Mouse (Mus musculus): ENCODE measurements around the gene Trappc6b.
"Not testable (repeated sequence)": the region's sequence is repeated elsewhere in the genome, so short reads cannot be mapped to it uniquely, and the experiment has no call there.

The Trappc6b gene

DNA sequence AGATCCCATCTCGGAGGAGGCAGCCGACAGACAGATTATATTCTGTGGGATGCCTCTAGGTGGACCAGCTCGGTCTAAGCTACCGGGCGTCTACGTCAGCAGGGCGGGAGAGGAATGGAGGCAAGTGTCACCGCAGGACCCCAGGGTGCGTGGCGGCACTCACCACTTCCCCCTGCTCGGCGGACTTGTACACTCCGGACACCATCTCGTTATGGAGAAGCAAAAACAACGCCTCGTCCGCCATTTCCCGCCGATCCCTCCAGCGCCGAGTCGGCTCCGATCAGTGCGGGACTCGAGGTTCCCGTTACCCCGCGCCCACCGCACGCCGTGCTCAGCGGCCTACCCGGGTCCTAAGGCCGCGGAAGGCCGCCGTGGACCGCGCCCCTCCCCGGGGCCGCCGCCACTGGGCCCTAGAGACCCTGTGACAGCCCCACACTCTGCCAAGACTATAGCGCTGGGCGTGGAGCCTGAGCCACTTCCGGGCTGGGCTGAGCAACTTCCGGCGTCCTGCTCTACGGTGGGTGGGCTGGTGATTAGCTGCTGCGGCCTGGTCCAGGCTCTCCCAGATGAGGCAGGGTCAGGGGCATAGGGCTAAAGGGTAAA, at the start of gene Trappc6b:
Gene Trappc6b (minus strand): TSS at position 480 of the 603 bp plus-strand sequence.
- peak; percentile 85 for DNase-seq (ENCODE audit: inconsistent ontology term)

DNA sequence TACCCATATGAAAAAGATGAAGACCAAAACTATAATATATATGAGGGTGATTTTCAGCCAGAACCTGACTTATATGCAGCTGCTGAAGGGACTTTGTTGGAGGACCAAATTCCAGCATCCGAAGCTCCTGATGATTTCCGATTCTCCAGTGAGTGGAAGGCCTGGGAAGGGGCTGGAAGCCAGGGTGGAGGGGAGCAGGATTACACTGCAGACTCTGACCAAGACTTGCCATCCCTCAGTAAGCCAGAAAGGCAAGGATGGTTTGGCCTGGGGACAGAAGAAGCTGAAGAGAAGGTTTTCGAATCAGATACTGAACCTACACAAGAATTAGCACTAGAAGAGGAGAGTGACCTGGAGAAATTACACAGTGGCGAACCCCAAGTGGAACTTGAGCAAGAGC, 46.7 kb upstream of the Trappc6b start:
- no peak for DNase-seq (ENCODE audit: inconsistent ontology term)

DNA sequence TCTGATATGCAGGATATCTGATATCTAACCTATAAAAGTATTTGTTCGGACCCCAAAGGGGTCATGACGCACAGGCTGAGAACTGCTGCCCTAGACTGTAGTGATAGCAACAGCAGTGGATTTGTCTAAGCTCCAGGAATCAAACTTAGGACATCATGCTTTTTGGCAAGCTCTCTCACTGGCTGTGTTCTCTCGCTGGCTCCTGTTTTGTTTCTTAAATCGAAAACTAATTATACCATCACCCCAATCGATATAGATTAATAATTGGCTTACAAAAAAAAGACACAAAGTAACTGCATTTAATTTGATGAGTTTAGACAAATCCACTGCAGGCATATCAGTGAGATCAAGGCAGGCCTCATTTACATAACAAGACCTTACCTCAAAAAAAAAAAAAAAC, 45.2 kb upstream of the Trappc6b start:
- no peak for DNase-seq (ENCODE audit: inconsistent ontology term)

DNA sequence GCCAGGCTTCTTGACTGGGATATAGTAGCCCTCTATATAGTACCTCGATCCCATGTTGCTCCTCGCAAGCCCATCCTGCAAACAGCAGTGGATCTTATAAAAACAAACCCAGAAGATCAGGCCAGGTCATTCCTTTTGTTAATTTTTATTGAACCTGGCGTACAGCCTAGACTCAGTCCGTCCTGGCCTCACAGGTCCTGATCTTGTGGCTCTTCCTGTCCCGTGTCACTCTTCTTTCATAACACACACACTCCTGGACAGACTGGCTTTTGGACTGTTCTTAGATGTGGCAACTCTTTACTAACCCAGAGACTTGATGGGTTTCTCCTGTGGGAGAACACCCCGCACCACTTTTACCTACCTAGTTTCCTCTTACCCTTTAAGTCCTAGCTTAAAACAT, 44.6 kb upstream of the Trappc6b start:
- no peak for DNase-seq (ENCODE audit: inconsistent ontology term)

DNA sequence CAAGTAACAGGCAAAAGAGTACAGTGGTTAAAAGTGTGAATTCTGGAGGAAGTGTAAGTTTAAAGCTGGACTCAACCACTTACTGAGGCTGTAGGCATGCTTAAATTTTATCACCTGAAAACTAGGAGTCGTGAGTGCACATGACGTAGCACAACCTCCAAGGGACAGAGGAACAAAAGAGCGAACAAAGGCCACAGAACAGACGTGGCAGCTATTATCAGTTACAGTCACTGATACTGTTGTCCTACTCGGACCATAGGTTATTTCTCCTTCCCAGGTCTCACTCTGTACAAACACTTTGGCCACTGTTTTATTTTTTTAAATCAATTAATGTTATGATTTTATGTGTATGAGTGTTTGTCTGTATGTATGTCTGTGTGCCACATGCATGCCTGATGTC, 43.5 kb upstream of the Trappc6b start:
- DNase-seq (ENCODE audit: inconsistent ontology term), result no peak

DNA sequence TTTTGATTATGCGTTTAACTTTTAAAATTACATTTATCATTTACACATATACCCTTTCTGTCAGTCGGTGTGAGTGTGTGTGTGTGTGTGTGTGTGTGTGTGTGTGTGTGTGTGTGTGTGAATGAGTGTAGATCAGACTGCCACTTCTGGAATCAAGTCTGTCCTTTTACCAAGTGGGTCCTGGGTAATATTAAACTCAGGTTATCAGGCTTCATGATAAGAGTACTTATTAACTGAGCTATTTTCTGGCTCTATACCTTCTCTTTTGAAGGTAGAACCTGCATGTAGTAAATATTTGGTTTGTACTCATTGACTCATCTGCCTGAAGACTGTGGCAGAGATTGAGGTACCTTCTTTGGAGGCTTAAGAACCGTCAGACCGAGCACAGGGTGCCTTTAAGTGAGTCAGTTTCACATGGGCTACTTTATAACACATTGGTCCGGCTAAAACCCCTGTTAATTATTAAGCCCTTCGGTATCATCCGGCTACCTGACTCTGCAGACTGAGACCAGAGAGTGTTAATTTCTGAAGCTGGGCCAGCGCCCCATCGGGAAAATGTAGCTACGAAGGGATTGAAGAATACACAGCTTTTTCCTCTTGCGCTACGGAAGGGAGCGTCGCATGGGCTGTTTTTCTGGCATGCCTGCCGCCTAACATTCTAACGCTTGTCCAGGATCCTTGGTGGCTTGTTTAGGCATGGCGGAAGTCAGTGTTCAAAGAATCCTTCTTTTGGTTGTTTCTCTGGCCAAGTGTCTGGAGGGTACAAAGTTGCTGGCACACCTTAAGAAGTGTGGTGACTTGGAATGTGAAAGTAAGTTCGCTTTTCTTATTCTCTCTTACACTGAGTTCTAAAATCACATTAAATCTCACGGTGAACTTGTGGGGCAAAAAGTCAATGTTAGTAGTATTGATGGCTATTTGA, 34.1 kb upstream of the Trappc6b start, which contains the start of gene Mia2:
Gene Mia2 (plus strand): TSS at position 696 of the 922 bp plus-strand sequence.
- no peak for DNase-seq (ENCODE audit: inconsistent ontology term)

DNA sequence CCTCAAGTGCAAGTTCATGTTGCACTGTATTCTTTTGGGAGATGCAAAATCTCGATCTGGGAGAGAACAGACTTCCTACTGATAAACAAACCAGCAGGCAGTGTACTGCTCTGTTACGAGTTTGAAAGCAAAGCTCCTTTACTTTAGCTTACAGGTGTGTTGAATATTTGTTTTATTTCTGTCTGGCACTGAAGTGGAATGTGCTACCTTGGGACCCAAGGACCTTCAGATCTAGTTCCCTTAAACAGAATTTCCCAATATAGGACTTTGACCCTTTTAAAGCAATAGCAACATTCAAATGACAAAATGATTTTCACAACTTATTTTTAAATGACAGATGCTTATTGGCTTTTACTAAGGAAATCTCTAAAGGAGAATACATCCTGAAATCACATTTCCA, 32.3 kb upstream of the Trappc6b start:
- DNase-seq (ENCODE audit: inconsistent ontology term), result no peak

DNA sequence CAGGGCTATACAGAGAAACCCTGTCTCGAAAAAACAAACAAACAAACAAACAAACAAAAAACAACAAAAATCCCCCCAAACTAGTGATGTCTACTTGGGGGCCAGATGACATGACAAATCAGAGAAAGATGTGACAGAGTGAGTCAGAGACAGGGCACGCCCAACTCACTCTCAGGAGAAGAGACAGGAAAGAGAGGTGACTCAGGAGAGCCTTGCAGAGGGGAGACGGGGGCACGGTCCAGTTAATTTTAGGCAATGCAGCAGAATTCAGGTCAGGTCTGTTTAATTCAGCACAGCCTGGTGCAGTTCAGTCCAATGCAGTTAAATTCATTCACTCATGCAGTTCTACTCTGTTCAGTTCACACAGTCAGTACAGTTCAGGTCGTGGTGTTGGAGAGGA, 24.9 kb upstream of the Trappc6b start:
- no peak for DNase-seq (ENCODE audit: inconsistent ontology term)

DNA sequence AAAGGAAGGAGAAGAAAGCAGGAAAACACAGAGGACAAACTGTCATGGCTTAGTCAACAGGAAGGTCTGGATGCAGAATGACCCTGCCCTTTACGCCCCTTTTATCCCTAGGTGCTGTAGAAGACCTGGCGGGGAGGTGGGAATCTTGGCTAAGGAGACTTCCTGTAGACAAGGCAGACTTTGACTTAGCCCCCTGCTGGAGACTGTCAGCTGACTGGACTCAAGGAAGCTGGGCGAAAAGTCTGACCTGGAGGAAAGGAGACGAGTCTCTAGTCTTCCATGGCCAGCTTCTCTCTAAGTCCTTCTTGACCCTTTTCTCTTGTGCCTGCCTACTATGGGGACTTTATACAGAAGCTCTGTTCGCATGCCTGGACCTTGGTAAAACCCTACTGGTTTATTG, 23.2 kb upstream of the Trappc6b start:
- DNase-seq (ENCODE audit: inconsistent ontology term), result no peak

DNA sequence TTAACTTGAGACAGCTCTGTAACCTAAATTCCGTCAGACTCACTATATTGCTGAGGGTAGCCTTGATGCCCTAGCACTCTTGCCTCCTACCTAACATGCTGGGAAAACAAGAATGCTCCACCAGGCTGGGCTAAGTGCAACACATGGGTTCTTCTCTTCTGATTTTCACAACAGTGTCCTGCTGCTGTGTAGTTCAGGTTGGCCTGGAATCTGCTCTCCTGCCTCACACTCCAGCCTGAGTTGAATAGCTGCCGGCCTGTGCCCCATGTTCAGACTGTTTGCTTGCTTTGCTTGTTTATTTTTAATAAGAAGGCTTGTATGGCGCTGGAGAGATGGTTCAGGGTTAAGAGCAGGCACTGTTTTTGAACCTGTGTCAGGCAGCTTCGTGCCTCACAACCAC, 19.2 kb upstream of the Trappc6b start:
- no peak for DNase-seq (ENCODE audit: inconsistent ontology term)

DNA sequence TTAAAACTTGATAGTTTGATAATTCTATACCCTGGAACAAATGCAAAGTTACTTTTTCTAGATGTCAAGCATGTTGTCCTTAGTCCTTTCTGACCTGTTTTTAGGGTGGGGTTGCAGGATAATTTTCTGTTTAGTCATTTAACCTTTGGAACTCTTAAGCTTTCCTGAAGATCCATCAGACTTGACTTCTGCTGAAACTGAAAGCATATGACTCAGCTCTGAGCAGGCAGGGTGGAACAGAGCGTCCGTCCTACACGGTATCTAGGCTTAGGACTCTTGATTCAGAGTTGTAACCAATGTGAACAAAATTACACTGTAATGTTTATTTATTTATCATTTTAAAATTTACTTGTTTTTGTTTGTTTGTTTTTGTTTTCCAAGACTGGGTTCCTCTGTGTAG, 16.6 kb upstream of the Trappc6b start:
- no peak for DNase-seq (ENCODE audit: inconsistent ontology term)

DNA sequence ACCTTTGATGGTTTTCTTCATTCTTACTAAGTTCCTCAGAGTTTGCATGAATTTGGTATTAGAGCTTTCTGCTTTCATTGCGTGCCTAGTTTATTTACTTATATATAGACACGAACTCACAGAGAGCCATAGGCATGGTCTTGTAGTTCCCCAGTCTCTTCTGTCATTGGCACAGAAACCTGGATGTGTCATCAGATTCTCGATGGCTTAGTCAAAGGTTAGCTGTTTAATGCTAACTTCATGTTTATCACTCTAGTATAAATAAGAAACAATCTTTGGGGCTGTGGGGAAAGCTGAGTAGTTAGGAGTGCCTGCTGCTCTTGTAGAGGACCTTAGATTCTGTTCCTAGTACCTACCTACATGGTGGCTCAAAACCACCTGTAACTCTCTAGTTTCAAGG, 15.7 kb upstream of the Trappc6b start:
- DNase-seq (ENCODE audit: inconsistent ontology term), result no peak

DNA sequence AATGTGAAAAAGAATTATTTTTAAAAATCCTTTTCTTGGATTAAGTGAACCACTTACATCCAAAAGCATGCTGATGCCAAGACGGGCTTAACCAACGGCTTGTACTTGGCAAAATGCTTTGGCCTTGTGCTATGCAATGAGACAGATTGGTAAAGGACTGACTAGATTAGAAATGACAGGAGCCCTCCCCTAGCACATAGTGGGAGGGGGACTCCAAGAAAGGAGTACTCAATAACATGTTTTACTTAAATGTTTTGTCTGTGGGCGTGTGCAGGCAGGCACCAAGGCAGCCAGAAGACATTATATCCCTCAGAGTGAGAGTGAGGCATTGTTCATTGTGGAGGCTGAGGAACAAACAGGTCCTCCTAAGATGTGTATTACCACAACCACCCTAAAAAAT, 12.8 kb upstream of the Trappc6b start:
- no peak for DNase-seq (ENCODE audit: inconsistent ontology term)

DNA sequence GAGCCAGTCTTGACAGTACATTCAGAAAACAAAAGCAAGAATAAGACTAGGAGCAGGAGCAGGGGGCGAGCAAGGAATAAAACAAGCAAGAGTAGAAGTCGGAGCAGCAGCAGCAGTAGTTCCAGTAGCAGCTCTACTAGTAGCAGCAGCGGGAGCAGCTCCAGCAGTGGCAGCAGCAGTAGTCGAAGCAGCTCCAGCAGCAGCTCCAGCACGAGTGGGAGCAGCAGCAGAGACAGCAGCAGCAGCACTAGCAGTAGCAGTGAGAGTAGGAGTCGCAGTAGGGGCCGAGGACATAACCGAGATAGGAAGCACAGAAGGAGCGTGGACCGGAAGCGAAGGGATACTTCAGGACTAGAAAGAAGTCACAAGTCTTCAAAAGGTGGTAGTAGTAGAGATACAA, 11.0 kb upstream of the Trappc6b start:
- no peak for DNase-seq (ENCODE audit: inconsistent ontology term)

DNA sequence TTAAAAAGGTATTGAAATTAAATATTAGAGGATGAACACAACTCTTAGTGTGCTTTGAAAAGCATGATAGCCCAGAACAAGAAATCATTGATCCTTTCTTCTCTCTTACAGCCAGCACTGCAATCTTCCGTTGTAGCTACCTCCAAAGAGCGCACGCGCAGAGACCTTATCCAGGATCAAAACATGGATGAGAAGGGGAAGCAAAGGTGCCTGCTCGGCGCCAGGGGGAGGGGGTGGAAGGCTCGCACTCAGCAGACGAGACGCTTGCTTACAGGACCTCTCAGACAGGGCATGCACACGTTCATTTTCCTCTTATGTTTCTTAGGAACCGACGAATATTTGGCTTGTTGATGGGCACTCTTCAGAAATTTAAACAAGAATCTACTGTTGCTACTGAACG, 7.5 kb upstream of the Trappc6b start:
- DNase-seq (ENCODE audit: inconsistent ontology term), result no peak

DNA sequence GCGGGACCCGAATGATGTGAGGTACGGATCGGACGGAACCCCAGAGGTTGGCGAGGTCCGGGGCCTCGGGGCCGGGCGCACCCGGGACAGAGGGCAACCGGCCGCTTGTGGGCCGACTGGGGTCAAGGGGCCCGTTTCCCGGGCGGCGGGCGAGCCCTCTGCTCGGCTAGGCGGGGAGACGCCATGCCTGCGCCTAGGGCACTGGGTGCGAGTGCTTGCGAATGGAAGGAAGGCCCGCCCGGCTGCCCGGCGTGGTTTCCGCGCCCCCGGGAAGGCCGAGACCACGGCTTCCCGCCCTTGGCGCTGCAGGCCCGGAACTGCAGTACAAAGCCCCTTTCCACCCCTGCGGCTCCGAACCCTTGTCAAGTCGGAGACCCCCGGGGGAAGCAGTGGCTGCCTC, 5.8 kb upstream of the Trappc6b start:
- DNase-seq (ENCODE audit: inconsistent ontology term), result no peak

DNA sequence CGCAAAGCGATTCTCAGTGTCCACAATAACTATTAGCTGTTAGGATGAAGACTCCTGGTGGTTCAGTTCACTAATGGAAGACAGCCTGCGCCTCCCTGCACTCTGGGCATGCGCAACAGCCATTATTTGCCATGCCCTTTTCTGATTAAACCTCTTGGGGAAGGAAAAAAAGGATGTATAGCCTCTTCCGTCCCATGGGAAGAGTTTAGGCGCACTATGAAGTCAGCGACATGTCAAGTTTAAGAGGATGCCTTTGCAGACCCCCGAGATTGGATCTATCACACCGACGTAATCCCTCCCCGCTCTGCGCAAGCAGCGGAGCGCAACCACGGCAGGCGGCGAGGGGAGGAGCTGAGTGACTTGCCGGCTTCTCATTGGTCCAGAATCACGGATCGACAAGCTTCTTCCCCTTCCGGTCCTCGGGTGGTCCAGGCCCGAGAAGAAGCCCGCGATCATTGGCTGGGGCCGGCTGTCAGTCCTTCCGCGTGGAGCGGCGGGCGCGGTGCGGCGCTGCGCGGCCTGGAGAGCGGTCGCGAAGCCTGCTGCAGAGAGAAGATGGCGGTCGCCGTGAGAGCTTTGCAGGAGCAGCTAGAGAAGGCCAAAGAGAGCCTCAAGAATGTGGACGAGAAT, 5.3 kb upstream of the Trappc6b start, which contains the start of gene Pnn:
Gene Pnn (plus strand): TSS at position 437 of the 630 bp plus-strand sequence.
- DNase-seq (ENCODE audit: inconsistent ontology term), result peak; percentile 98

DNA sequence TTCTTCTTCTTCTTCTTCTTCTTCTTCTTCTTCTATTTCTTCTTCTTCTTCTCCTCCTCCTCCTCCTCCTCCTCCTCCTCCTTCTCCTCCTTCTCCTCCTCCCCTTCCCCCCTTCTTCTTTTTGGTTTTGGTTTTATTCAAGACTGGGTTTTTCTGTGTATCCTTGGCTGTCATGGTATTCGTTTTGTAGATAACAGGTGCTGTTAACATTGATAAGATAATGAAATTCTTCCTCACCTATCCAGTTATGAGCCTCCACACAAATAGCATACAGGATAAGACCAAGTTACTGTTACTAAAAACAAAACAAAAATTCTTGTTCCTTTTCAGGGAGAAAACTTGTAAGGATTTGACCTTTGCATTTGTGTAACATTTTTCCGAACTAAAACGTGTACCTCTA, 4.5 kb upstream of the Trappc6b start:
- DNase-seq (ENCODE audit: inconsistent ontology term), result no peak

DNA sequence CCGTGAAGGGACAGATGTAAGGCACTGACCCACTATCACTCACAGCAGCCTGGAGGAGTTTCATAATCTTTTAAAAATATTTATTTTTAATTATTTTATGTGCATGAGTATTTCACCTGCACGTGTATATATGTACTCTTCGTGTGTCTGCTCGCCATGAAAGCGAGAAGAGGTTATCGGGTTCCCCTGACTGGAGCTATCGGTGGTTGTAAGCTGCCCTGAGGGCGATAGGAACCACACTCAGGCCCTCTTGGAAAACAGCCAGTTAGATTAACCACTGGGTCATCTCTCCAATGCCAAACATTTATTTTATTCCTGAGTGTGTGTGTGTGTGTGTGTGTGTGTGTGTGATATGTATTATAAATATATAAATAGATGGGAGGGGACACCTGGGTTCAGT, 3.6 kb upstream of the Trappc6b start:
- DNase-seq (ENCODE audit: inconsistent ontology term), result no peak

DNA sequence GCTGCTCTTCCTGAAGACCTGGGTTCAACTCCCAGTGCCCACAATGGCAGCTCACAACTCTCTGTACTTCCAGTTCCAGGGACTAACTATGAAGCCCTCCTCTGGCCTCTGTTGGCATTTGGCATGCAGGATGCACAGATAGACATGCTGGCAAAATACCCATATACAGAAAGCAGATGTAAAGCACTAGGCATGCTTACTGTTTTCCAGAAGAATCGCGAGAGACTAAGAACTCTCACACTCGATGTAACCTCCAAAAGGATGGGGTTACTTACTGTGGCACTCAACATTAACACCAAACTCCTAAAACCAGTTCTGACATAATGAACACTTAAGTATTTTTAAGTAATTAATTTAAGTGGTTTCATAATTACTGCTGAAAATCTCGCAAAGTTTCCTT, 950 bp downstream of the Trappc6b start:
- no peak for DNase-seq (ENCODE audit: inconsistent ontology term)

DNA sequence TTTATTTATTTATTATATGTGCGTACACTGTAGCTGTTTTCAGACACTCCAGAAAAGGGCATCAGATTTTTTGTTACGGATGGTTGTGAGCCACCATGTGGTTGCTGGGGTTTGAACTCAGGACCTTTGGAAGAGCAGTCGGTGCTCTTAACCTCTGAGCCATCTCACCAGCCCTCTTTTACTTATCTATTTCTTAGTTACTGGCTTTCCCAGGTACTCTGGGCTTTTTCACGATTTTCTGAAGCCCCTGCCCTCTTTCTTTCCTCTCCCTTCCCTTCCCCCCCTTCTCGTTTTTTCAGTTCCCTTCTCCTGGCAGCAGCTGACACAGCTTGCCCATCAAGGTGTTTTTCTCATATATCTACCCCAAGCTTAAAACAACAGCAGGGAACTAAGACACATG, 3.0 kb downstream of the Trappc6b start:
- DNase-seq (ENCODE audit: inconsistent ontology term), result not testable (repeated sequence)

DNA sequence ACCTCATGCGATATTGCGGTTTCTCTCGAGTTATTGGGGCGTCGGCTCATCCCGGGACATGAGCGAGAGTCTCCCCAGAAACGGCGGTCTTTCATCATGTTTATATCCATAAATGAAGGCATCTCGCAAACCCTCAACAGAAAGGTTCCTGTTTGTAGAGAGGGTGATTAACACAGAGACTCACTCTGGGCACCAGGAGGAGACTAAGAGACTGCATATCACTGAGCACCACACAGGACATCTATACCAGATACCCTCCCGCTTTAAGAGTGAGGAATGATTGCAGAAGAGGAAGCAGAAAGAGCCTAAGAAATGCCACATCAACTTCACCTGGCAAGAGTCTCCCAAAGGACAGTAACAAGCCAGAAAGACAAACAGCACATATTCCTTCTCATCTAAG, 5.0 kb downstream of the Trappc6b start:
- no peak for DNase-seq (ENCODE audit: inconsistent ontology term)
